Mouse (Mus musculus) left cerebral cortex, postnatal 25 days (tissue): ENCODE data around the gene Igfn1. TPM values are rescaled to one million over a fixed set of nuclear protein-coding genes. Genes with fewer than 3 reads are reported as not detected.

Experiments used
- DNase-seq, 2 experiments: peaks; one replicate each; pipeline ENCODE4 v3.0.0; 2022; ENCODE audit warnings: low spot score in 2 of 2, mixed read lengths in 1 of 2
- intact Hi-C: fragments of 180-260 bp; cut with DNase I; formaldehyde crosslinking; loops from one replicate; pipeline ENCODE4 v1.15.1; 2025
- total RNA-seq, 2 experiments: library from RNA; stranded (reverse); gene quantifications; 2 replicates each; pipeline ENCODE4 v1.2.3; 2021

Gene Igfn1
- total RNA-seq, 2 experiments from 2014 or later = 9.2 to 11.4 TPM

GRCm38 (mm10) chr1:135943713-135944112, 62.4 kb downstream of the Igfn1 start:
- intact Hi-C loops = loop anchor here (10.0 kb wide), 1 partner anchor 229 kb away; no protein-coding TSS in a partner anchor
- DNase-seq = no peak

GRCm38 (mm10) chr1:135942116-135942515, 64.0 kb downstream of the Igfn1 start:
- intact Hi-C loops = loop anchor here (10.0 kb wide), 1 partner anchor 227 kb away; no protein-coding TSS in a partner anchor
- peak in 1 of 2 experiments; percentile 40 for DNase-seq

DNA sequence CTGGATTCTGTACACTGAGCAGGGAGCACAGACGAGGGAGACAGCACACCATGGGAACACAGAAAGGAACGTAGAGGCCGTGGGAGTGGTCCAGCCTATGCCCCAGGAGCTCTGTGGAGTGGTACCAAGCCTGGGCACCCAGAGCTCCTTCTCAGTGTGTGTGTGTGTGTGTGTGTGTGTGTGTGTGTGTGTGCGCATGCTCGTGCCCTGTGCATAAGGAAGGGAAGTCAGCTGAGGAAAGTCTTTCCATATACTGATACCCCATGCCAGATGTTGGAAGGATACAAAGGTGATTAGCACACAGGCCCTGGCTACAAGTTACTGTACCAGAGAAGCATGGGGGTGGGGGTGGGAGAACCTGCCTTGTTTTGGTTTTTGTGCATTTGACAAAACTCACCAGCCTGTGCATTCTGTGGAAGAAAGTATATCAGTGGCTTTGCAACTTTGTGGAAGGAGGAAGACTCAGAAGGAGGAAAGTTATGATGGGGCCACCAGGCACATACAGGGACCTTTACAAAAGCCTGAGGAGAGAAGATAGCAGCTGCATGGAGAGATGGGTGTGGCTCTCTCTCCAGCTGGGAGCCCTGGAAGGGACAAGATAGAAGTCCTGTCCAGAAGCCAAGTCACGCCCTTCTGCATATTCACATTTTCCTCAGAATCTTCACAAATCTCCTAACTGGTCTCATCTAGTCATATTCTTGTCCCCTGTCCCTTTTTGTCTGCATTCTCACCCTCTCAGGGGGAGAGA, 64.7 kb downstream of the Igfn1 start:
- DNase-seq = no peak
- intact Hi-C loops = loop anchor here (10.0 kb wide), 1 partner anchor 227 kb away; no protein-coding TSS in a partner anchor

DNA sequence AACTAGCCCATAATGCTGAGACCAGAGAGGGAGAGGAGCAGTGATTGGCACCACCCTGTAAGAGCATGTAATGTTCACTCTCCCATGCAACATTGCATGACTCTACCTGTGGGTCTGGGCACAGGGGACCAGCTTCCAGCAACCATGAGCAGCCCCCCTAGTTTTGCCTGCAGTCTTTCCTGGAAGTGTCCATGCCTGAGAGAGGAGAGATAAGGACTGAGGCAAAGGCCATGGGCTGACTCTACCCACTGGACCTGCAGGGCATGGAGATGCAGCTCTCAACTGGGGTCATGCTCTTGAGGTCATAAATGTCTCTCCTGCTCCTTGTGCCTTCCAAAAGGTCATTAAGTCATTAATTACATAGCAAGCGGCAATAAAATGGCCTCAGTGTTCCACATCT, 70.1 kb downstream of the Igfn1 start:
- intact Hi-C loops = no loop called here
- DNase-seq = no peak

DNA sequence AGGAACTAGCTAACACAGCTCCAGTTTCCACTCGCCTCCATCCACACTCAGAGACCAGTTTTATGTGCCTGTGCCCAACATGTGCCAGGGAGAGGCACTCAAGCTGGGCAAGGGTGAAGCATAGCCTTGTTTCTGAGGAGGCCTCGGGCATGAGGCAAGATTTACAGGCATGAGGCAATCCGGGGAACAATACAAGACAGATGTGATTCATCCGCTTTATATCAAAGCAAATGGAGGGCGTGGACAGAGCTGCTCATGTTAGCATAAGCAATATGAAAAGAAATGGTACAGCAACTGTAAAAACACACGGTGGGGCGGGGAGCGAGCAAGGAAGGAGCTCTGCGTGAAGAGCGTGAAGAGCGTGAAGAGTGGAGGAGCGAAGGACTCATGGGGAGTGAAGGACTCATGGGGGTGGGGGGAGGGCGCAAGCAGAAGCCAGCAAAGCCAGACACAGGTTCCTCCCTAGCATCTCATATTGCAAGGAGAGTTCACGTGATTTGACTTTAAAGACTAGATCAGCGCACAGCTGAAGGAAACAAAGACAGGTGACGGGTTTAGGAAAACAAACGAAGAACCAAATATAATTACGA, 72.3 kb downstream of the Igfn1 start:
- intact Hi-C loops = no loop called here
- no peak for DNase-seq

GRCm38 (mm10) chr1:135929876-135930275, 76.3 kb downstream of the Igfn1 start:
- intact Hi-C loops = no loop called here
- peak in 1 of 2 experiments; percentile 63 for DNase-seq

DNA sequence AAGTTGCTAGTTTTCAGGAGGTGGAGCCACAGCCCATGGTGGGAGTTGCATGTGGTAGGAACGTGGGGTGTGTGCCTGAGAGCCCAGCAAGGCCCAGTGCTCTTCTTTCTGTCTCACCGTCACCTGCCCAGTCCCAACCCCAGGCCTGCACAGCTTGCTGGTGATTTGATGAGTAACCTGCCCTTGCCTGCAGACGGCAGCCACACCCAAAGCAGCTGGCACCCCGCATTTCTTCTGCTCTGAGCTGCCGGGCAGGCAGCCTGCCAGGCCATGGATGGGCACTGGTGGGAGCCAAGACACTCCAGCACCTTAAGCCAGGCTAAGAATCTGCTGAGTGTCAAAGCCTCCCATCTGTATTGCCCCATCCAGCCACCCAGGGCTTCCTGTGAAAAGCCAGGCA, 80.3 kb downstream of the Igfn1 start:
- intact Hi-C loops = no loop called here
- DNase-seq = peak in 1 of 2 experiments; percentile 20

DNA sequence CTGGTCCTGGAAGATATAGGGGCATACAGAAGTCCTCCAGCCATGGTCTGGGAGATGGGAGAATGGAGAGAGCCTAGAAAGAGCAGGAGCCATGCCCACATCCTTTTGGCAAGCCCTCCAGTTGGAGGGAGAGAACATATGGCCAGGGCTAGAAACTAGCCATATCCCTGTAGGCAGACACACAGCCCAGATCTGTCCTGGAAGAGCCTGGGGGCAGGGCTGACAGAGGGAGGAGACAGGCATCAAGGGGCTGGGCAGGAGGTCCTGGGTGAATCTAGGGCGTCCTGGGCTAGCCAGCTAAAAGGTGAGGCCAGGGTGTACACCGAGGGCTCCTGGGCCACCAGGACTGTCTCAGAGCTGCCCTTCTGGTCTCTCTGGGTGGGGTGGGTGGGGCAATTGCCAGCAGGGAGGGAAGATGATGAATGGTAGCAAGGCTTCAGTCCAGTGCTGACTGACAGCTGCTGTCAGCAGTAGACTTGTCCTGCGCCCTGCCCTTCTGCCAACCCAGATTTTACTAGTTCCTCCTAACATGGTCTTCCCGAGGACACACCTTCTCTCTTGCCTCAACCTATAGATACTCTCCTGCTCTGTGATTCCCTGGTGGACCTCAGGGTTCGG, 81.7 kb downstream of the Igfn1 start:
- DNase-seq = peak in 1 of 2 experiments; percentile 28
- intact Hi-C loops = no loop called here

DNA sequence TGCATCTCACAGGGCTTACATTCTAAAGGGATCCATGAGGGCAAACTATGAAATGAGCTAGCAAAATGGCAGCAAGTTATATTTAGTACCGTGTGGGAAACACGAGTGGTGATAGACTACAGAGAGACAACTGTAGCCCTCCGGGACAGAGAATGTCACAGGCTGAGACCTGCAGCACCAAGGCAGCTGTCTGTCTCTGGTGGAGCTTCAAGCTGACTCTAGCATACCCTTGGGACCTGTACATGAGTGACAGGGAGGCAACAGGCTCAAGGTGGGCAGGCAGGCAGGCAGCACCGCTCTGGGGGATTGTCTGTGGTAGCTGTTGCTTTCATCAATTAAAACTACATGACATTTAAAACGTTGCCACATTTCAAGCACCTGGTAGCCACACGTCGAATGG, 82.9 kb downstream of the Igfn1 start:
- DNase-seq = no peak
- intact Hi-C loops = no loop called here

DNA sequence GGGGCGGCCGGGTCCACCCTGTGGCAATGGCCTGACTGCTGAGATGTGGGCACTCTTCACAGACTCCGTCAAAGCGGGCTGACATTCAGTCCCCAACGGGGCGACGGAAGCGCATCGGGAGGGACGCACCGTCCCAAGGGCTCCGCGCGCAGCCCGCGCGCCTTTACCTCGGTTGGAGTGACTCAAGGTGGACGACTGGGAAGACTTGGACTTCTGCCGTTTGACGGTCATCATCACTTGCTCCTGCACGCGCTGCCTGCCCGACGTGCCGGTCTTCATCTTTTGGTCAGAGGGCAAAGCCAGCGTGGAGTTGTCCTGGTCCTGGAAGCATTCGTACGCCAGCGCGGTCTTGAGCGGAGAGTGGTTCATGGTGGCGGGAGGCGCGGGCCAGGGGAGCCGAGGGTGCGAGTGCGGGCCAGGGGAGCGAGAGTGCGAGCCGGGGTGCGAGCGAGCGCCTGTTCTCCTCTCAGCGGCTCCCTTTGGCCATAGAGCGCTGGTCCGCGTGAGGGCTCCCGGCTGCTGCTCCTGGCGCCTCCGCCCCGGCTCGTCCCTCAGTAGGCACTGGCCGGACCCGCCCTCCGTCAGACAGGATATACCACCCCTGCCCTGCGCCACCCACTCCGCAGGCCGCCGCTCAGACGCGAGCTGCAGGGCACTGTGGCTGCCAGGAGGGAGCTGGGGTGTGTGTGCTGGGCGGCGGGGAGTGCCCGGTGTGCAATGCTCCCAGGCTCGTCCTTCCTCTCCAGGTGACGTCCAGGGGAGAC, 87.3 kb downstream of the Igfn1 start, which contains the start of gene Pkp1:
TSS of gene Pkp1 (minus strand) at position 564 of the 764 bp plus-strand sequence.
- intact Hi-C loops = no loop called here

GRCm38 (mm10) chr1:135917206-135917605, 88.9 kb downstream of the Igfn1 start:
- intact Hi-C loops = no loop called here
- no peak for DNase-seq

More for the DNA sequence above, 87.3 kb downstream of the Igfn1 start, which contains the start of gene Pkp1:
- DNase-seq = no peak

DNA sequence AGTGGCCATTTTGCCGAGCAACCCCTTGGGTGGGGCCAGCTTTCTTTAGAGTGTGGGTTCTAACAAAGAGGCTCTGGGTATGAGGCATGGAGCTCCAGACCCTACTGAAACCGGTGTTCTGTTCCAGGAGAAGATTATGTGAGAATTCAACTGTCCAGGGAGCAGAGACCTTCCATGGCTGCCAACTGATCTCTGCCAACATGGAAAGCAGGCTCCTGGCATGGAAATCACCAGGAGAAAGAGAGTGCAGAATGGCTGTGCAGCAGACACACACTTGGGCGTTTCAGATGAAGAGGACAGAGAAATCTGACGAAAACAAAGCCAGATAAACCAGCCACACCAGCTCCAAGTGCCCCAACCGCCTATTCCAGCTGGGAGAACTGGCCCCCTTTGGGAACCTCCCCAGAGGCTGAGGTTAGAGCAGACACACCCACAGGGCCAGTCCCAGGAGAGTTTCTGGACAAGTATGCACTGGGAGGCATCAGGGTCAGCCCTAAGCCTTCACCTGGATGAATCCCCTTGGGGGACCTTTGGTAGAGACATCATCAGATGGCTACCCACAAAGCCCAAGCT, 89.6 kb downstream of the Igfn1 start:
- no peak for DNase-seq
- intact Hi-C loops = no loop called here

DNA sequence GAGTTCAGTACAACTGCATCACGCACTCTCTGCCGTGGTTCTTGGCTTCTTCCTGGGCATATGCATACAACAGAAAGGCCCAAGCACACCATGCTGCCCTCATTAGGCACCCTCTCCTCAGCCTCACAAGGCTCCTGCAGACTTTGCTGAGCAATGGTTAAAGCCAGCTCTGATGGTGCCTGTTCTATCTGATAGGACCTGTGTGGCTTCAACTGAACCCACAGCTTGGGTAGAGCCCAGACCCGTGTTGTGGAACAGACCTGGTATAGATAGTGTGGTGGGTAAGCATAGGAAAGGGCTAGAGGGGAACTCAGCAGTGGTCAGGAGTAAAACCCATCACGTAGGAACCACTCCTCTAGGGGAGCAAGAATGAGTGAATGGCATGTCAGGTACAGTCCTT, 92.5 kb downstream of the Igfn1 start:
- no peak for DNase-seq

DNA sequence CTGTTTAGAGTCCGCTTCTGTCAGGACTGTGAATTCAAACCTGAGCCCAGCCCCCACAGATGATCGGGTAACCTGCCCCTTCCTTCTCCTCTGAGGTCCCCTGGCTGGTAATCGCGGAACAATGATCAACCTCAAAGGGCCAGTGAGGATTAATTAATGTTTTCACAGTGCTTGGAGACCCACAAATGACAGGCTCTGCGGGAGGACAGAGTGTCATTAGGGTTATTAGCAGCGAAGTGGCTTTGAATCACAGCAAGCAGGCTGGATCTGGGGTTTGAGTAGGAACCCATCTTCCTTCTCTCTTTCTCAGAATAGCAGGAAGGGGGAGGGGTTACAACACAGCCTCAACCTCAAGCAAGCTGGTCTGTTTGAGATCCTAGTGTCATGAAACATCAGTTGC, 96.8 kb downstream of the Igfn1 start:
- intact Hi-C loops = no loop called here

More for the DNA sequence above, 92.5 kb downstream of the Igfn1 start:
- intact Hi-C loops = no loop called here

DNA sequence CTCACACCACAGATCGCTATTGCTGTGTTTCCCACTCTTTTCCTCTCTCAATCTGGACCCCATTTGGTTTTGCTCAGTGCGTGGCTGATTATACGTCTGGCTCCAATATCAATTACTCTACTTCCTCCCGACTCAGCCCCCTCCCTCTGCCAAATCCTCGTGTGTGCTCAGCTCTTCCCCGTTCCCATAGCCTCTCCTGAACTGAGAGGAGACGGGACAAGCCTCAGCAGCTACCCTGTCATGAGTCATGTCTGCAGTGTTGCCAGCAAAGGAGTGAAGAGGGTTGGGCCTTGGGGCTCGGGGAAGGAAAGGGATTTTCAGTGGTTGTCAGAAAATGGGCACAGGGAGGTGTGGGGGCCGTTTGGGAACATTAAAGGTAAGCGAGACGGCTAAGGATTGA, 99.4 kb downstream of the Igfn1 start:
- peak in 1 of 2 experiments; percentile 48 for DNase-seq
- intact Hi-C loops = no loop called here

More for the DNA sequence above, 96.8 kb downstream of the Igfn1 start:
- DNase-seq = no peak

Other genes with a start within 250 kb of the Igfn1 start
- 10 to 100 TPM; 20.0 to 20.3 TPM for gene Phlda3, start 240.2 kb downstream of the Igfn1 start, total RNA-seq
- gene Tnni1, start 226.9 kb downstream of the Igfn1 start, total RNA-seq = 1 to 10 TPM; 2.5 to 3.4 TPM
- gene Lad1, start 187.7 kb downstream of the Igfn1 start, total RNA-seq = 1 to 10 TPM; 1.1 TPM
- 1 to 10 TPM; 3.9 to 6.3 TPM for gene Tnnt2, start 170.0 kb downstream of the Igfn1 start, total RNA-seq
- under 1 TPM; 0.21 to 0.50 TPM for gene Pkp1, start 87.1 kb downstream of the Igfn1 start, total RNA-seq
- gene Tmem9, start 1.8 kb upstream of the Igfn1 start, total RNA-seq = 10 to 100 TPM; 63.3 to 65.0 TPM
- 1 to 10 TPM in 1 of 2 experiments, under 1 TPM in 1; 0.87 to 1.9 TPM for gene Ascl5, start 44.5 kb upstream of the Igfn1 start, total RNA-seq
- 1 to 10 TPM; 2.3 to 2.6 TPM for gene Cacna1s, start 46.4 kb upstream of the Igfn1 start, total RNA-seq
- gene Kif21b, start 125.0 kb upstream of the Igfn1 start, total RNA-seq = 10 to 100 TPM; 68.4 to 73.0 TPM
- 1 to 10 TPM; 2.0 to 2.1 TPM for gene Mroh3, start 206.5 kb upstream of the Igfn1 start, total RNA-seq
- 1 to 10 TPM; 2.9 to 3.1 TPM for gene Inava, start 227.9 kb upstream of the Igfn1 start, total RNA-seq